Mouse (Mus musculus) heart, adult 2 months (tissue): ENCODE data around the gene Gstm5. TPM values are rescaled to one million over a fixed set of nuclear protein-coding genes. Genes with fewer than 3 reads are reported as not detected.

Experiments used
- DNase-seq, 2 experiments: peaks; one replicate each; pipeline ENCODE4 v3.0.0; 2021
- H3K27ac ChIP-seq: fragments of 200-600 bp; 2 replicates; pipeline ENCODE4 v1.8.1; 2022
- H3K27me3 ChIP-seq: fragments of 200-500 bp; 2 replicates; pipeline ENCODE4 v1.6.1; 2012; ENCODE audit warnings: mild to moderate bottlenecking, low read length, inconsistent platforms, mixed read lengths; ENCODE audit not compliant: control insufficient read depth, insufficient read depth
- H3K36me3 ChIP-seq: fragments of 200-500 bp; 2 replicates; pipeline ENCODE4 v1.6.1; 2012; ENCODE audit warnings: low read length, inconsistent platforms; ENCODE audit not compliant: control insufficient read depth, insufficient read depth
- H3K4me1 ChIP-seq: fragments of 200-500 bp; 2 replicates; pipeline ENCODE4 v1.6.1; 2011; ENCODE audit warnings: low read length; ENCODE audit not compliant: control insufficient read depth, insufficient read depth
- H3K4me3 ChIP-seq: fragments of 200-600 bp; 2 replicates; pipeline ENCODE4 v1.8.1; 2022
- H3K79me2 ChIP-seq: fragments of 200-500 bp; replicated peaks from 2 replicates; pipeline ENCODE4 v1.6.1; 2012; ENCODE audit warnings: mild to moderate bottlenecking, inconsistent platforms, low read length, moderate library complexity, mixed read lengths; ENCODE audit not compliant: control insufficient read depth, insufficient read depth
- H3K9ac ChIP-seq: fragments of 200-500 bp; 2 replicates; pipeline ENCODE4 v1.6.1; 2012; ENCODE audit warnings: low read depth, mild to moderate bottlenecking, control low read depth, inconsistent platforms, low read length, mixed read lengths
- CTCF ChIP-seq: fragments of 200-600 bp; IDR thresholded peaks from 2 replicates; pipeline ENCODE4 v1.8.1; 2022; ENCODE audit warnings: antibody characterized with exemption, mild to moderate bottlenecking, moderate library complexity
- EP300 ChIP-seq: fragments of 200-500 bp; IDR thresholded peaks from 2 replicates; pipeline ENCODE4 v1.6.1; 2011; ENCODE audit warnings: low read depth, low read length, control low read depth; ENCODE audit not compliant: insufficient read depth
- POLR2A ChIP-seq: fragments of 200-500 bp; IDR thresholded peaks from 2 replicates; pipeline ENCODE4 v1.6.1; 2011; ENCODE audit warnings: mild to moderate bottlenecking, low read depth, low read length, control low read depth; ENCODE audit not compliant: insufficient read depth
- WGBS: fragments of 180-500 bp; shearing (Covaris S2); methylation state at CpG from one replicate; pipeline ENCODE4 v1.1.7; 2018; 5-methylcytosine and 5-hydroxymethylcytosine counted together
- intact Hi-C: fragments of 180-260 bp; cut with DNase I; formaldehyde crosslinking; loops from one replicate; pipeline ENCODE4 v1.15.1; 2025
- polyA plus RNA-seq: library from polyadenylated mRNA; depleted of rRNA; stranded (reverse); fragments of >200 nt; gene quantifications from 2 replicates; pipeline ENCODE4 v1.2.3, GENCODE M21; 2012
- total RNA-seq, 2 experiments: library from RNA; stranded (reverse); gene quantifications; 2 replicates each; pipeline ENCODE4 v1.2.3; 2021

Gene Gstm5
- total and polyA plus RNA-seq, 3 experiments, result 45.7 to 59.5 (median 53.4) TPM

DNA sequence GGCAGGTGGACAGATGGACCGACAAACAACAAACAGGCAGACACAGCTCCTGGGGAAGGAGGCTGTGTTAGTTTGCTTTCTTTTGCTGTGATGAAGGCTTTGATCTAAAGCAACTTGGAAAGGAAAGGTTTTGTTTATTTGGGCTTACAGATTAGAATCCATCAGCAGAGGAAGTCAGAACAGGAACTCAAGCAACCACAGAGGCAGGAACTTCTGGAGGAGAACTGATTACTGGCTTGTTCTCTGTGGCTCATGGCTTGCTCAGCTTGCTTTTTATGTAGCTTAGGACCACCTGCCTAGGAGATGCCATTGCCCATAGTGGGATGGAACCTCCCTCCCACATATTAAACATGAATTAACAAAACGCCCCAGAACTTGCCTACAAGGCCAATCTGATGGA lies 33.1 kb upstream of the Gstm5 start:
- 48% methylated on average over 2 of the region's 2 CpGs for WGBS
- no peaks in the 10 kb centered on the region for H3K79me2 ChIP-seq
- no peak for DNase-seq
- H3K9ac ChIP-seq, result no peak overlapping the region
- H3K27ac ChIP-seq, result no peak overlapping the region
- H3K36me3 ChIP-seq, result no peaks in the 10 kb centered on the region
- TF ChIP-seq EP300, result no peak
- no peak for TF ChIP-seq CTCF
- TF ChIP-seq POLR2A, result no peak
- H3K4me3 ChIP-seq, result no peak overlapping the region
- peaks cover 8% of the 10 kb centered on the region for H3K4me1 ChIP-seq
- intact Hi-C loops, result loop anchor here (10.0 kb wide), 1 partner anchor 258 kb away; no protein-coding TSS in a partner anchor
- H3K27me3 ChIP-seq, result no peaks in the 10 kb centered on the region

DNA sequence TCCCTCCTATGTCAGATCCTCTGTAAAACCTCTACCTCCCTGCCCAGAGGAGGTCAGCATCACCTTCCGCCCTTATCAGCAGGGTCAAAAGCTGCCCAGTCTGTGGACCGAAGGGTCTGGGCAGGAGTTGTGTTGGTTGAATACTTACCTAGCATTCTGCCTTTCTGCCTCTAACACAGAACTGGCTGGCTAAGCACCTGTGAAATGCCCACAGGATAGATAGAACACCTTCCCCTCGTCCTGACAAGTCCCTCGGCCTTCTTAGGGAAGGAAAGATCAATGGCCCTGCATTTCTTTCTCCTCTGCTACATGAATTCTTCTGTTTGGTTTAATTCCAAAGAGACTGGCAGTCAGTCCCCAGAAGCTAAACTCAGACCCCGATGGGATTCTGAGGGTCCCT lies 32.1 kb upstream of the Gstm5 start:
- WGBS, result 85% methylated on average over 5 of the region's 5 CpGs
- TF ChIP-seq CTCF (no peak), EP300 (no peak), POLR2A (no peak)
- no peak for DNase-seq
- Histone ChIP-seq H3K27me3 (no peaks in the 10 kb centered on the region), H3K36me3 (no peaks in the 10 kb centered on the region), H3K4me1 (peaks cover 6% of the 10 kb centered on the region), H3K27ac (no peak overlapping the region; the same call in 1 of the 2 replicates), H3K9ac (no peak overlapping the region), H3K4me3 (no peak overlapping the region), H3K79me2 (no peaks in the 10 kb centered on the region)
- intact Hi-C loops, result loop anchor here (10.0 kb wide), 1 partner anchor 259 kb away; no protein-coding TSS in a partner anchor

DNA sequence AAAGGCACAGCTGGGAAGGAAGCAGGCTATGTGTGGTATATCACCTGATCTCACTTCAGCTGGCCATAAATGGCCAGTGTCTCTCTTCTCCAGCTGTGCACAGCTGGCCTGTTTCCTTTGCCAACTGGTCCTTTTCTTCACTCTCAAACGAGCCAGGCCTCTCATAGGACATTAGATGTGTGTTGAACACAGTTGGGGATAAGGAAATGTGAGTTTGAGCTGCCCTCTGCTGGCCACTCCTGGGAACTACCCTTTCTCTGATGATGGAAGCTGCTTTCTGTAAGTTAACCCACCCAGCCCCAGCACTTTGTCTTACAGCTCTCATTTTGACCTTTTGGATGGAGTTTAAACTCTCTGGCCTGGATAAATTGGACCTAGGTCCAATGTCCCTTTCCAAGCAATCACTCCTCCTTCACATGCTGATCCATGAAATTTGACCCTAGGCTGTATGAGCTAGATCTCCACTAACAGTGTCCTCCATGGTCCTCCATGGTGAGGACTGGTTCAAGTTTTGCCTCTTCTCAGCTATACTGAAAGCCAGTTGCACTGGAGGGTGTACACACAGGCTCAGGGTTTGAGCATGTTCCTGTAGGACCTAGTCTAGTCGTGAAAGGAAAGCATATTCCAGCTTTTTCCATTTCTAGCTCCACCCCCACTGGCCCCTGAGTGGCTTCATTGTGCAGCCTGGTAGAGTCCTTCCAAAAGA lies 31.6 kb upstream of the Gstm5 start:
- H3K79me2 ChIP-seq, result no peaks in the 10 kb centered on the region
- peaks cover 6% of the 10 kb centered on the region for H3K4me1 ChIP-seq
- H3K27me3 ChIP-seq, result no peaks in the 10 kb centered on the region
- WGBS, result 6% methylated on average over 2 of the region's 2 CpGs
- H3K9ac ChIP-seq, result no peak overlapping the region
- intact Hi-C loops, result loop anchor here (1.0 to 10.0 kb wide), 4 partner anchors 105 to 259 kb away; partner anchors contain the start of gene Ahcyl1
- no peak overlapping the region; the same call in 1 of the 2 replicates for H3K27ac ChIP-seq
- H3K36me3 ChIP-seq, result no peaks in the 10 kb centered on the region
- TF ChIP-seq CTCF, result peak; percentile 99; the same call in 1 of the 2 replicates
- TF ChIP-seq EP300, result peak; percentile 99
- peak; percentile 42; the same call in 1 of the 2 replicates for TF ChIP-seq POLR2A
- no peak overlapping the region for H3K4me3 ChIP-seq
- peak; percentile 89 to 90 for DNase-seq

DNA sequence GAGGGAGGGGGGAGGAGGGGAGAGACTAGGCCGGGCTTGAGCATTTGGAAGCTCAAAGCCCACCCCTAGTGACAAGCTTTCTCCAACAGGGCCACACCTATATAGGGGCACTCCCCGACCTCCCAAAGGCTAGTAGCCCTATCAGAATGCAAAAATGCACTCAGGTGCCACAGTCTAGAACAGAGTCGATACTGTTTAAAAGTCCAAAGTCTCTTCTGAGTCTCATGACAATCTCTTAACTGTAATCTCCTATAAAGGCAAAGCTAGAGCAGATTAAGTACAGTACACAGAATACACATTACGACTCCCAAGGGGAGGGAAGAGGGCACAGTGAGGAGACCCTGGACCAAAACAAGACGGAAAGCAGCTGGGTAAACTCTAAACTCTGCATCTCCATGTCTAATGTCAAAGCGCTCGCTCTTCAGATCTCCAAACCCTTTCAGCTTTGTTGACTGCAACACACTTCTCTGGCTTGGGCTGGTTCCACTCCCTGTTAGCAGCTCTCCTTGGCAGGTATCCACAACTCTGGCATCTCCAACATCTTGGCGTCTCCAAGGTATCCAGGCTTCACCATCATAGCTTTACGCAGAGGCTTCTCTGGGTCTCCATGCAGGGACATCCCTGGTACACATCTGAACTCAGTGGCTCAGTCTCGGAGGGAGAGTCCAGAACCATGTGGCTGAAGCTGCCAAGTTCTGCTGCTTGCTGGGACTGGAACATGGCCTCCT lies 30.1 kb upstream of the Gstm5 start:
- Histone ChIP-seq H3K27ac (no peak overlapping the region), H3K27me3 (no peaks in the 10 kb centered on the region), H3K36me3 (no peaks in the 10 kb centered on the region), H3K79me2 (no peaks in the 10 kb centered on the region), H3K4me3 (no peak overlapping the region), H3K9ac (no peak overlapping the region), H3K4me1 (peaks cover 6% of the 10 kb centered on the region)
- intact Hi-C loops, result loop anchor here (2.0 to 10.0 kb wide), 2 partner anchors 107 to 261 kb away; no protein-coding TSS in a partner anchor
- DNase-seq, result no peak
- TF ChIP-seq POLR2A (no peak), EP300 (no peak), CTCF (no peak)
- WGBS, result 66% methylated on average over 10 of the region's 10 CpGs

DNA sequence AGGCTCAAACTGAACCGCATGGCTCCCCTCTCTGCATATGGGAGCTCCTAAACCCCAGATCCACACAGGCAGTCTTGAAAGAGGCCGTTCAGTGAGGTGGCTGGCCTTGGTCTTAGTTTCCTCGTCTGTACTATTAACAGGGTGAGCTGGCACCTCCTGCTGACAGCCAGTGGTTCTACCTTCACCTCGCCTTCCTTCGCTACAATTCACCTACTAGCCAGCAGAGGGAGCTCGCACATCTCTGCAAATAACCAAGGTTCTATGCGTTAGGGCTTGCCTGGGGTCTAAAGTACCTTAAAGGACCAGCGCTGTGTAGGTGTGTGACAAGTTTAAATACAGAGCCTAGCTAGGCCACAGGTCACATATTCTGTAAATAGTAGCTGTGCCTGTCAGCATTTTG lies 28.5 kb upstream of the Gstm5 start:
- Histone ChIP-seq H3K27ac (no peak overlapping the region), H3K79me2 (no peaks in the 10 kb centered on the region), H3K4me3 (no peak overlapping the region), H3K36me3 (no peaks in the 10 kb centered on the region), H3K9ac (no peak overlapping the region), H3K27me3 (no peaks in the 10 kb centered on the region), H3K4me1 (peaks cover 5% of the 10 kb centered on the region)
- 7% methylated on average over 8 of the region's 8 CpGs for WGBS
- TF ChIP-seq POLR2A (no peak), CTCF (no peak; the same call in 1 of the 2 replicates), EP300 (peak; percentile 94)
- intact Hi-C loops, result loop anchor here (1.0 to 10.0 kb wide), 4 partner anchors 50 to 280 kb away; no protein-coding TSS in a partner anchor
- DNase-seq, result peak; percentile 84 to 85

DNA sequence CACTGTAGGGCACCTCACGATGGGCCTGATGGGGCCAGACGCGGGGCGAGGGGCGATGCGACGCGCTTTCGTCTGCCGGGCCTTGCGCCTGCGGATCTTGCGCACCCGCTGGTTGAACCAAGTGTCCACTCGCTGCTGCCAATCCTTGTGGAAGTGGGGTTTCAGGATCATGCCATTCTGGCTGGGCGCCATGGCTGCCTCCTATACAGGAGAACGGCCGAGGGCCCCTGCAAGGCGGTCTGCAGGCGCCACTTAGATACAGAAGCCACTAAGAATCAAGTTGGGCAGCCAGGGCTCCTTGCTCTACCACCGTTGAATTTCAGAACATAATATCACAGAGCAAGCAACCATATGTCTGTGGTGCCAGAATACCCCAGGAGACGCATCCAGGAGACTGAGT lies 27.2 kb upstream of the Gstm5 start:
- no peaks in the 10 kb centered on the region for H3K79me2 ChIP-seq
- H3K27me3 ChIP-seq, result no peaks in the 10 kb centered on the region
- H3K4me1 ChIP-seq, result peaks cover 2% of the 10 kb centered on the region
- no peak overlapping the region for H3K27ac ChIP-seq
- TF ChIP-seq EP300, result no peak
- no peak for TF ChIP-seq CTCF
- no peak for TF ChIP-seq POLR2A
- no peak overlapping the region for H3K4me3 ChIP-seq
- 89% methylated on average over 22 of the region's 22 CpGs for WGBS
- H3K36me3 ChIP-seq, result no peaks in the 10 kb centered on the region
- intact Hi-C loops, result loop anchor here (10.0 kb wide), 1 partner anchor 264 kb away; no protein-coding TSS in a partner anchor
- DNase-seq, result no peak
- H3K9ac ChIP-seq, result no peak overlapping the region
